Mouse (Mus musculus) lung, postnatal 0 days (tissue): Measurements from ENCODE around the gene Shc1. TPM values are rescaled to one million over a fixed set of nuclear protein-coding genes. Genes with fewer than 3 reads are reported as not detected.

Source experiments
- ATAC-seq: fragments of 200-750 bp; cut with Nextera tagmentation; 2 replicates; pipeline ENCODE4 v1.8.0; 2017; ENCODE audit warnings: moderate library complexity
- DNase-seq: peaks from one replicate; pipeline ENCODE4 v3.0.0-alpha.2; 2016; ENCODE audit warnings: low spot score
- H3K27ac ChIP-seq: fragments of 300-500 bp; sonication (generic); 2 replicates; pipeline ENCODE4 v1.5.1; 2014; ENCODE audit warnings: antibody characterized with exemption, mild to moderate bottlenecking, low read length, mixed read lengths
- H3K27me3 ChIP-seq: fragments of 300-500 bp; sonication (generic); replicated peaks from 2 replicates; pipeline ENCODE4 v1.6.1; 2014; ENCODE audit warnings: low read length, mixed read lengths; ENCODE audit not compliant: insufficient read depth
- H3K36me3 ChIP-seq: fragments of 300-500 bp; sonication (generic); 2 replicates; pipeline ENCODE4 v1.6.1; 2014; ENCODE audit warnings: low read length, mixed read lengths; ENCODE audit not compliant: insufficient read depth
- H3K4me1 ChIP-seq: fragments of 300-500 bp; sonication (generic); 2 replicates; pipeline ENCODE4 v1.6.1; 2014; ENCODE audit warnings: antibody characterized with exemption, low read depth, low read length, mixed read lengths; ENCODE audit not compliant: insufficient read depth
- H3K4me2 ChIP-seq: fragments of 300-500 bp; sonication (generic); replicated peaks from 2 replicates; pipeline ENCODE4 v1.6.1; 2014; ENCODE audit warnings: low read depth, mild to moderate bottlenecking, low read length, moderate library complexity, mixed read lengths
- H3K4me3 ChIP-seq: fragments of 300-500 bp; sonication (generic); 2 replicates; pipeline ENCODE4 v1.5.1; 2014; ENCODE audit warnings: low read depth, low read length
- H3K9ac ChIP-seq: fragments of 300-500 bp; sonication (generic); replicated peaks from 2 replicates; pipeline ENCODE4 v1.6.1; 2014; ENCODE audit warnings: low read depth, mild to moderate bottlenecking
- H3K9me3 ChIP-seq: fragments of 300-500 bp; sonication (generic); 2 replicates; pipeline ENCODE4 v1.6.1; 2016; ENCODE audit warnings: low read length, mixed read lengths
- CTCF ChIP-seq: IDR thresholded peaks from 2 replicates; pipeline ENCODE4 v1.5.1; 2016; ENCODE audit warnings: antibody characterized with exemption, mild to moderate bottlenecking
- EP300 ChIP-seq: IDR thresholded peaks from 2 replicates; pipeline ENCODE4 v1.6.1; 2016; ENCODE audit warnings: antibody characterized with exemption, mild to moderate bottlenecking, control low read depth
- WGBS: fragments of 180-500 bp; shearing (Covaris S2); extraction: QIAGEN DNeasy Blood & Tissue Kit; methylation state at CpG from one replicate; pipeline ENCODE4 v1.1.7; 2014; 5-methylcytosine and 5-hydroxymethylcytosine counted together
- polyA plus RNA-seq: library from polyadenylated mRNA; unstranded; fragments of >200 nt; fragmentation: Nextera tagmentation; extraction: Ambion mirVana; gene quantifications from 2 replicates; pipeline ENCODE4 v1.2.1, GENCODE M21; 2015

The Shc1 gene
- polyA plus RNA-seq, 1 experiment from 2014 or later: 55.7 TPM

GRCm38 (mm10) chr3:89384331-89385076 lies 33.7 kb upstream of the Shc1 start:
- H3K9ac ChIP-seq: no peak overlapping the region
- 52% methylated on average over 9 of the region's 12 CpGs for WGBS
- no peak overlapping the region for H3K4me3 ChIP-seq
- H3K27ac ChIP-seq: 0 out of 2 replicates have a peak overlapping the region, but pooled peaks have one; percentile 51
- H3K4me2 ChIP-seq: 0 out of 2 replicates have a peak overlapping the region, but pooled peaks have one; percentile 8
- peaks cover 8% of the 10 kb centered on the region; the same call in 1 of the 2 replicates for H3K36me3 ChIP-seq
- DNase-seq (no peak), ATAC-seq (no peak)
- H3K27me3 ChIP-seq: no peaks in the 10 kb centered on the region
- peaks cover 10% of the 10 kb centered on the region; the same call in 1 of the 2 replicates for H3K4me1 ChIP-seq
- TF ChIP-seq EP300 (no peak), CTCF (no peak)
- no peaks in the 10 kb centered on the region for H3K9me3 ChIP-seq

- H3K27me3 ChIP-seq: no peaks in the 10 kb centered on the region
- H3K9ac ChIP-seq: 0 out of 2 replicates have a peak overlapping the region, but pooled peaks have one; percentile 6
- 45% methylated on average over 10 of the region's 11 CpGs for WGBS
- H3K4me1 ChIP-seq: peaks cover 18% of the 10 kb centered on the region
- DNase-seq (no peak), ATAC-seq (no peak)
- no peak overlapping the region for H3K4me2 ChIP-seq
- TF ChIP-seq EP300 (no peak), CTCF (no peak)
- H3K27ac ChIP-seq: no peak overlapping the region
- peaks cover 8% of the 10 kb centered on the region; the same call in 1 of the 2 replicates for H3K36me3 ChIP-seq
- no peaks in the 10 kb centered on the region for H3K9me3 ChIP-seq
- no peak overlapping the region for H3K4me3 ChIP-seq
Observed at GRCm38 (mm10) chr3:89385451-89385850, 32.8 kb upstream of the Shc1 start.

GRCm38 (mm10) chr3:89386438-89387420 lies 31.5 kb upstream of the Shc1 start:
- Histone ChIP-seq H3K27ac (peak overlapping the region; percentile 72), H3K9me3 (no peaks in the 10 kb centered on the region), H3K27me3 (no peaks in the 10 kb centered on the region), H3K4me1 (peaks cover 18% of the 10 kb centered on the region), H3K4me3 (no peak overlapping the region), H3K9ac (no peak overlapping the region), H3K36me3 (no peaks in the 10 kb centered on the region), H3K4me2 (peak overlapping the region; percentile 40)
- no peak for ATAC-seq
- DNase-seq: no peak
- WGBS: 51% methylated on average over 17 of the region's 17 CpGs
- TF ChIP-seq CTCF: no peak
- no peak for TF ChIP-seq EP300

- H3K27ac ChIP-seq: peak overlapping the region; percentile 72
- H3K27me3 ChIP-seq: no peaks in the 10 kb centered on the region
- ATAC-seq: no peak
- no peaks in the 10 kb centered on the region for H3K36me3 ChIP-seq
- WGBS: 61% methylated on average over 9 of the region's 11 CpGs
- H3K4me3 ChIP-seq: no peak overlapping the region
- H3K9me3 ChIP-seq: no peaks in the 10 kb centered on the region
- no peak overlapping the region for H3K9ac ChIP-seq
- H3K4me1 ChIP-seq: peaks cover 18% of the 10 kb centered on the region
- peak overlapping the region; percentile 40 for H3K4me2 ChIP-seq
- DNase-seq: peak; percentile 22
- TF ChIP-seq EP300 (no peak), CTCF (peak; percentile 22; the same call in 1 of the 2 replicates)
Observed at GRCm38 (mm10) chr3:89387632-89388031, 30.6 kb upstream of the Shc1 start.

- 0 out of 2 replicates have a peak overlapping the region, but pooled peaks have one; percentile 17 for H3K4me2 ChIP-seq
- DNase-seq (peak; percentile 67), ATAC-seq (no peak)
- H3K36me3 ChIP-seq: no peaks in the 10 kb centered on the region
- TF ChIP-seq EP300 (no peak), CTCF (no peak)
- no peaks in the 10 kb centered on the region for H3K9me3 ChIP-seq
- H3K27me3 ChIP-seq: no peaks in the 10 kb centered on the region
- H3K9ac ChIP-seq: no peak overlapping the region
- WGBS: 68% methylated on average over 10 of the region's 11 CpGs
- H3K4me1 ChIP-seq: peaks cover 18% of the 10 kb centered on the region
- peak overlapping the region; percentile 72; the same call in 1 of the 2 replicates for H3K27ac ChIP-seq
- no peak overlapping the region for H3K4me3 ChIP-seq
Observed at GRCm38 (mm10) chr3:89388134-89388881, 29.9 kb upstream of the Shc1 start.
